ENCODE assay signal across 14 mouse cellular contexts in the genomic region with DNA sequence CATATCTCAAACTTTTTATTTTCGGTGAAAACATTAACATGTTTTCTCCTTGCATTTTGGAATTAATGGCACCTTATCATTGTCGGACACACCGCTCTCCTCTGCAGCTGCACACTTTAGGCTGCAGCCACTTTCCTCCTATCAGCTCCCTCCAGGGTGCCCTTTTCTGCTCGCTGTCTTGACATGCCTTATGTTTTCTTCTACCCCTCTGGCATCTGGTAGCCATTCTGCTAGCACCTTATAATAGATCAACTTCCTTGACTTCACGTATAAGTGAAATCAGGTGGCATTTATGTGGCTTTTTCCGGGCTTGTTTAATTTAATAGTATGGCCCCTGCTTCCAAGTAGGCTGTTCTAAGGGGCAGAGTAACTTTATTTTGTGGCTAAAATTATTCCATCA.
"Had no signal": no experiment of that assay in that cellular context is flagged by ENCODE, and none has a peak within 500 bp of the region (broad histone marks: within the 10 kb centered on the region; RNA-seq: fewer than 3 reads in every experiment).

No protein-coding gene starts in this region.

- H3K27me3 ChIP-seq: kidney, embryonic 15.5 days; liver, embryonic 15.5 days; neural tube, embryonic 15.5 days had no signal

- ATAC-seq: intestine, postnatal 0 days; lung, postnatal 0 days had no signal

- H3K4me3 ChIP-seq: kidney, embryonic 15.5 days; liver, embryonic 15.5 days; midbrain, embryonic 10.5 days; myocyte; neural tube, embryonic 15.5 days had no signal

- H3K9me3 ChIP-seq: kidney, embryonic 15.5 days; liver, embryonic 15.5 days; midbrain, embryonic 10.5 days; neural tube, embryonic 15.5 days had no signal

- H3K4me1 ChIP-seq: kidney, embryonic 15.5 days; liver, embryonic 15.5 days; midbrain, embryonic 10.5 days; neural tube, embryonic 15.5 days had no signal

- H3K36me3 ChIP-seq: kidney, embryonic 15.5 days; liver, embryonic 15.5 days; midbrain, embryonic 10.5 days; neural tube, embryonic 15.5 days had no signal

- DNase-seq: kidney, postnatal 36 days; lung, adult 2 months; lung, postnatal 36 days; midbrain, embryonic 14.5 days; right cerebral cortex, adult 18-20 months; thymus, adult 18-20 months; thymus, postnatal 25 days had no signal

- H3K4me2 ChIP-seq: kidney, embryonic 15.5 days; liver, embryonic 15.5 days; neural tube, embryonic 15.5 days had no signal

- H3K27ac ChIP-seq: kidney, embryonic 15.5 days; liver, embryonic 15.5 days; midbrain, embryonic 10.5 days; neural tube, embryonic 15.5 days had no signal

- H3K9ac ChIP-seq: kidney, embryonic 15.5 days; liver, embryonic 15.5 days; neural tube, embryonic 15.5 days had no signal
